Mouse (Mus musculus) gastrocnemius, postnatal 4 days (tissue): ENCODE results near the gene Ivns1abp. TPM values are rescaled to one million over a fixed set of nuclear protein-coding genes. Genes with fewer than 3 reads are reported as not detected.
"Not testable (repeated sequence)": the region's sequence is repeated elsewhere in the genome, so short reads cannot be mapped to it uniquely, and the experiment has no call there.

Experiments
- DNase-seq, 2 experiments: peaks; one replicate each; pipeline ENCODE4 v3.0.0; 2021 to 2022; ENCODE audit warnings: low spot score in 2 of 2, mixed read lengths in 2 of 2
- long read RNA-seq, 2 experiments: library from polyadenylated mRNA; stranded (forward); transcript quantifications; one replicate each; pipeline ENCODE4 v2.0.0; 2021
- total RNA-seq, 2 experiments: library from RNA; stranded (reverse); gene quantifications; 2 replicates each; pipeline ENCODE4 v1.2.3; 2021

Gene Ivns1abp
- total RNA-seq, result 100 to 1,000 TPM; 108 to 124 TPM
- long read RNA-seq, experiment 1, transcript Ivns1abp-203 (8 exons, 2,783 nt), result minor isoform, 11 of 155 reads
- long read RNA-seq, experiment 1, transcript Ivns1abp-201 (15 exons, 3,511 nt), result major isoform, 88 of 155 reads
- long read RNA-seq, experiment 1, transcript Ivns1abp-204 (15 exons, 3,315 nt), result minor isoform, 15 of 155 reads
- long read RNA-seq, experiment 1, partial matches to known transcripts, result 25 of 155 reads
- long read RNA-seq, experiment 1, other reads (novel, unspliced or antisense), result 15 of 155 reads
- long read RNA-seq, experiment 2, transcript Ivns1abp-201 (15 exons, 3,511 nt), result major isoform, 77 of 144 reads
- long read RNA-seq, experiment 2, transcript Ivns1abp-203 (8 exons, 2,783 nt), result minor isoform, 12 of 144 reads
- long read RNA-seq, experiment 2, transcript Ivns1abp-204 (15 exons, 3,315 nt), result minor isoform, 18 of 144 reads
- long read RNA-seq, experiment 2, partial matches to known transcripts, result 16 of 144 reads
- long read RNA-seq, experiment 2, other reads (novel, unspliced or antisense), result 20 of 144 reads

- peak; percentile 95 to 97 for DNase-seq
These were observed at the start of gene Ivns1abp for GRCm38 (mm10) chr1:151344283-151345108. Ivns1abp (plus strand) TSS chr1:151344477.

- no peak for DNase-seq
These were observed 48.8 kb upstream of the Ivns1abp start for GRCm38 (mm10) chr1:151295486-151295885.

GRCm38 (mm10) chr1:151296621-151297020 is 47.7 kb upstream of the Ivns1abp start:
- no peak for DNase-seq

DNA sequence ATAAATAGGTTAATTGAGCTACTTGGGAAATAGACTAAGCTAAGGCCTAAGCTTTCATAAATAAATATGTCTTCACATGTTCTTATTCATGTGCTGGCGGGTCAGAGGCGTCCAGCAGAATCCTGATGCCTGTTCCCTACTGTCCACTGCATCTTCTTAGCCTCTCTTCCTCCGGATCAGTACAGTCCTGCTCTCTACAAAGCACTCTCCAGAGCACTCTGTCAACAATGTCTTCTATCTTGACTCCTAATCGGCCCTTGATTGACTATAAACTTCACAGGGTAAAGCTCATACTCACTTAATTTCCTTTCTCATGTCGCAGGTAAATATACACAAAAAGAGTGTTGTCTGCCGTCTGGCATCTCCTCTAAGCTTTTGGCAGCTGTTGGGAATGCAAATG is 47.3 kb upstream of the Ivns1abp start:
- DNase-seq, result no peak

DNA sequence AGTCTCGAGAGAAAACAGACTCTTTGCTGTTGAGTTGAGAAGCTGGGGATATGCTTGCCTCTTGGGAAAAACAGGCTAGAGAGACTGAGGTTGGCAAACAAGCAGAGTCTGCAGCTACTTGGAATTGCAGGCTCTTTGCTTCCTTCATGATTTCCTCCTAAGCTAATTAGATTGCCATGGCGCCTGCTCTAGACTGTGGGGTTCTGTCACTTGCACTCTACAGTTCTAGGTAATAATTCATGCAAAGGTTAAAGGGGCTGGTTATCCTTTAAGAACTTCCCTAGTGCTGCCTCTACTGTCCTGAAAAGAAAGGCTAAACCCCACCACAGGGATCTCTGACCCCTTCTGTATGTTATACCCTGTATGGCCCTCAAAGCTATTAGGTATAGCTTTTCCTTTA is 46.7 kb upstream of the Ivns1abp start:
- DNase-seq, result no peak

- DNase-seq, result no peak
These were observed 42.8 kb upstream of the Ivns1abp start for GRCm38 (mm10) chr1:151301456-151301855.

DNA sequence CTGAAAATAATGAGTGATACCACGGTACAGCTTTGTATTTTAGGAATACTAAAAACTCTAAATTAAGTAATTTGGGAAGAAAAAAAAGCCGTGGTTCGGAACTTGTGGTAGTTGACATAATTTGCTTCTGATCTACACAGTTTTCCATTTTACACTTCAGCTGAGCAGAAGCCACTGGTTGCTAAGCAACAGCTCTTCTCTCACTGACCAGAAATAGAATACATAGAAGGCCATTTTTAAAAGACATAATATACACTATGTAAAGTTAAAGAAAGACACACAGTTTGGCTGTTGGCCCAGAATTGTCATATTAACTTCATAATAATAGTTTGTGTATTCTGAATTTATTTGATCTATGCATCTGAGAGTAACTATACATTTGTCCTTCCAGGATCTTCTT is 42.4 kb upstream of the Ivns1abp start:
- no peak for DNase-seq

- no peak for DNase-seq
These were observed 41.0 kb upstream of the Ivns1abp start for GRCm38 (mm10) chr1:151303265-151303664.

- DNase-seq, result not testable (repeated sequence)
These were observed 39.3 kb upstream of the Ivns1abp start for GRCm38 (mm10) chr1:151305001-151305400.

DNA sequence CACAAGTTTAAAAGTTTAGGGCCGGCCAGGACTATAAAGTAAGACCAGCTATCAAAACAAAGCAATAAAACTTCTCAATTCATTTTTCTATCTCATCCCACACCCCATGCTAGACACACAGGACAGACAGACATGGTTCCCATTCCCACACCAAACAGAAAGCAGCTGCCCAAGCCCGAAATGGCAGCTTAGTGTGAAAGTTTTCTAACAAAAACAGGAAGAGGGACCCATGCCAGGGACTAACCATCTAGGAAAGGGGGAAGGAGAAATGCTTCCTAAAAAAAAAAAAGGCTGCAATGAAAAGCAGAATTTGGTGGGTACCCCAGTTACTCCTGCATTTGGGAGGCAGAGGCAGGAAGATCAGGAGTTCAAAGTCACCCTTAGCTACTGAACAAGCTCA is 37.2 kb upstream of the Ivns1abp start:
- no peak for DNase-seq

DNA sequence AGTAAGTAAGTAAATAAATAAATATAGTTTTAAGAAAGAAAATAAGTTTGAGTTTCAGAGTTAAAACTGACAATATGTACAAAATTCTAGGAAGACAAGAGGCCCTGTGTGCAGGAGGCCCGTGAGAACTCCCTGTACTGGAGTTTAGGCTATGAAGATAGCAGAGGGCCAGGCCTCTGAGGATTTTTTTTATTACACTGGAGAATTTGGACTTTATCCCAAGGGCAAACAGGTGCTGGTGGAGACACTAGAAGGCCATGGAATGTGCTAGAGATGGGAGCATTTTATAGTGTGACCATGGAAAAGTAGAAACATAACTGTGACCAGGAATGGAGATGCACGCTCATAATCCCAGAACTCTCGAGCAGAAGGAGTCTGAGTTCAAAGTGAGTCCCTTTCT is 36.5 kb upstream of the Ivns1abp start:
- DNase-seq, result no peak

DNA sequence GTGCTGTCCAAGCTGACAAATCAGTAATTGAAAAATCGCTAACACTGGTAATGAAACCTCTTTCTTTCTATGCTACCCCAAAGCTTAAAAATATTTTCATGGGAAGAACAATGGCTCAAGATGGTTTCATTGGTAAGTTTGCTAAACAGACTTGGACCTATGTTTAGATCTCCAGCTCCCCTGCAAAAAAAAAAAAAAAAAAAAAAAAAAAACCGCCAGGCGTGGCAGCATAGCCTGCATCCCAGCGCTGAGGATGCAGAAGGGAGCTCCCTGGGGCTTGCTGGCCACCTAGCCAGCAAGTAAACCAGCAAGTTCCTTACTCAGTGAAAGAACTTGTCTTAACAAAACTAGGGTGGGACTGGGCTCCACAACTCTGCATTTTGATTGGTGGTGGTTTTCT is 35.8 kb upstream of the Ivns1abp start:
- DNase-seq, result no peak

DNA sequence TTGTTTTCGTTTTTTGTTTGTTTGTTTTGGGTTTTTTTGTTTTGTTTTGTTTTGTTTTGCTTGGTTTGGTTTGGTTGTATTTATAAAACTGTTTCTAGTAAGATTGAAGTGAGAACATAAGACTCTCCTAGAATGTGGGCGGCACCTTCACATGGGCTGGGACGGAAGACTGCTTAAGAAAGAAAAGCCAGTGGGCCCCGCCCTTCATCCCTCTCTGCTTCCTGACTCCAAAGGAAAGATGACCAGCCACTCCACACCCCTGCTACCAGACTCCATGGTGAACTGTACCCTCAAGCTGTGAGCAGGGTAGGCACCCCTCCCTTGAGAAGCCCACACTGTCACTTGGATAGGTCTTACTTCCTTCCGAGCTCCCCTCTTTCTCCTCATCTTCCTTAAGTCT is 33.8 kb upstream of the Ivns1abp start:
- no peak for DNase-seq

- DNase-seq, result no peak
These were observed 32.9 kb upstream of the Ivns1abp start for GRCm38 (mm10) chr1:151311379-151311778.

GRCm38 (mm10) chr1:151319267-151319666 is 25.0 kb upstream of the Ivns1abp start:
- no peak for DNase-seq

GRCm38 (mm10) chr1:151320408-151320807 is 23.9 kb upstream of the Ivns1abp start:
- no peak for DNase-seq

- no peak for DNase-seq
These were observed 18.9 kb upstream of the Ivns1abp start for GRCm38 (mm10) chr1:151325328-151325727.

DNA sequence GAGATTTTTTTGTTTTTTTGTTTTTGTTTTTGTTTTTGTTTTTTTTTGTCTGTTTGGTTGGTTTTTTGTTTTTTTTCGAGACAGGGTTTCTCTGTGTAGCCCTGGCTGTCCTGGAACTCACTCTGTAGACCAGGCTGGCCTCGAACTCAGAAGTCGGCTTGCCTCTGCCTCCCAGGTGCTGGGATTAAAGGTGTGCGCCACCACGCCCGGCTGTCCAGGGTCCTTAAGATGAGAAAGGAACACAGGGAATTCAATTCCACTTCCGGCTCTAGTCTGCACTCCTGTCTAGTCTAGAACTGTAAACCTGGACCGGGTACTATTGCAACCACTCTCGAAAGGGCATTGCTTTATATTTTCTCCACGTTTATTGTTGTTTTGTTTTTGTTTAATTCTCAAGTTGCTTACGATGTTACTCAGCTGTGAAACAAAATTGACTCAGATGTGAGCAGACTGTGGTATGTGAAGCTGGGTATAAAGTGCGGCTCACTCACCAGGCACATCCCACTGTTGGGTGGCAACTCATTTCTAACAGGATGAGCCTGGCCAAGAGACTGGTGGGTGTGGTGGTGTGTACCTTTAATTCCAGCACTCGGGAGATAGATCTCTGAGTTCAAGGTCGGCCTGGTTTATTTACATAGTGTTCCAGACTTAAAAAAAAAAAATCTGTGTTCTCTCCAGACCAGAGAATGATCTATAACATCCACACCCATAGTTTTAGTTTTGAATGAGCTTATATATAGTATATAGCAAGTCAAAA is 15.8 kb upstream of the Ivns1abp start:
- DNase-seq, result no peak

DNA sequence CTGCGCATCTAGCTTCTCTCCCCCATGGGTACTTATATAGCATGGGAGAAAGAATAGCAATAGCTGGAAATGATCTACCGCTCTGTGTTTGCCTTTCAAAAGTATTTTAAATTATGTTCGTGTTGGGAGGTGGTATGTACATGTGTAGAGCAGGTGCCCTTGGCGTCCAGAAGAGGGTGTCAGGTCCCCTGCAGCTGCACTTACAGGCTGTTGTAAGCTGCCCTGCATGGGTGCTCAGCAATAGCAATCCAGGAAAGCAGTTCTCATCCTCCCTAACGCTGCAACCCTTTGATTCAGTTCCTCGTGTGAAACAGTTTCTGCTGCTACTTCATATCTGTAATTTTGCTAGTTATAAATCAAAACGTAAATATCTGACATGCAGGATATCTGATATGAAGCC is 14.7 kb upstream of the Ivns1abp start:
- DNase-seq, result no peak

GRCm38 (mm10) chr1:151332819-151333218 is 11.5 kb upstream of the Ivns1abp start:
- no peak for DNase-seq

GRCm38 (mm10) chr1:151338234-151338633 is 6.0 kb upstream of the Ivns1abp start:
- DNase-seq, result no peak
